Comparison of ENCODE assay signal across 8 mouse cellular contexts in genomic region chr1:168180622-168181441, GRCm38 (mm10).
A peak's percentile ranks its signal among the peaks of the same experiment; 100 is the strongest.
DNase-seq lines count a peak whose midpoint lies in the region; ATAC-seq and TF ChIP-seq lines count a peak whose summit lies in the region.

No protein-coding gene starts in this region.

- no peak for TF ChIP-seq CTCF in brain, embryonic 14.5 days (IDR thresholded peaks at IDR 0.05; ENCODE audit: borderline replicate concordance, extremely low read depth, insufficient read depth, insufficient read length)
- TF ChIP-seq CTCF in heart, postnatal 0 days (IDR thresholded peaks at IDR 0.05; ENCODE audit: low read depth), result no peak
- no peak for TF ChIP-seq CTCF in lung, postnatal 0 days (IDR thresholded peaks at IDR 0.05)

- H3K9me3 ChIP-seq in forebrain, embryonic 16.5 days (ENCODE audit: control insufficient read depth, low read length), result no peaks in the 10 kb centered on the region
- no peaks in the 10 kb centered on the region for H3K9me3 ChIP-seq in forebrain, embryonic 10.5 days
- H3K9me3 ChIP-seq in heart, postnatal 0 days (replicated peaks; ENCODE audit: control insufficient read depth, low read length), result no peaks in the 10 kb centered on the region
- H3K9me3 ChIP-seq in lung, postnatal 0 days (ENCODE audit: low read length), result no peaks in the 10 kb centered on the region

- H3K4me3 ChIP-seq in forebrain, embryonic 16.5 days (replicated peaks; ENCODE audit: low read length), result no peak overlapping the region
- no peak overlapping the region for H3K4me3 ChIP-seq in forebrain, embryonic 10.5 days
- H3K4me3 ChIP-seq in heart, postnatal 0 days (ENCODE audit: low read depth, low read length), result no peak overlapping the region
- H3K4me3 ChIP-seq in lung, postnatal 0 days (ENCODE audit: low read depth, low read length), result no peak overlapping the region

- H3K4me2 ChIP-seq in forebrain, embryonic 16.5 days (ENCODE audit: low read length), result no peak overlapping the region
- no peak overlapping the region for H3K4me2 ChIP-seq in heart, postnatal 0 days (ENCODE audit: low read depth, low read length)
- H3K4me2 ChIP-seq in lung, postnatal 0 days (replicated peaks; ENCODE audit: low read depth, low read length), result no peak overlapping the region

- no peak overlapping the region for H3K9ac ChIP-seq in forebrain, embryonic 16.5 days (replicated peaks; ENCODE audit: low read depth, low read length)
- H3K9ac ChIP-seq in heart, postnatal 0 days (replicated peaks; ENCODE audit: low read depth, low read length), result no peak overlapping the region
- H3K9ac ChIP-seq in lung, postnatal 0 days (replicated peaks; ENCODE audit: low read depth), result no peak overlapping the region

- ATAC-seq in forebrain, embryonic 16.5 days, result 0 out of 2 replicates have a peak, but pooled peaks have one; percentile 26
- peak; percentile 94 for ATAC-seq in heart, postnatal 0 days (ENCODE audit: insufficient read depth, low read depth)
- ATAC-seq in lung, postnatal 0 days, result peak; percentile 90

- H3K27ac ChIP-seq in forebrain, embryonic 16.5 days (ENCODE audit: low read length), result peak overlapping the region; percentile 2; the same call in 1 of the 2 replicates
- H3K27ac ChIP-seq in forebrain, embryonic 10.5 days, result no peak overlapping the region
- H3K27ac ChIP-seq in heart, postnatal 0 days (ENCODE audit: low read depth), result peak overlapping the region; percentile 78
- H3K27ac ChIP-seq in lung, postnatal 0 days (ENCODE audit: low read length), result peak overlapping the region; percentile 57; the same call in 1 of the 2 replicates

- TF ChIP-seq POLR2A in brain, embryonic 14.5 days (IDR thresholded peaks at IDR 0.05; ENCODE audit: borderline replicate concordance, extremely low read depth, insufficient read depth, insufficient read length, poor library complexity, severe bottlenecking), result no peak

- DNase-seq in forebrain, embryonic 10.5 days (ENCODE audit: extremely low spot score, low spot score), result no peak
- peak; percentile 43 for DNase-seq in brain, embryonic 14.5 days (ENCODE audit: low read depth)
- peak; percentile 91 for DNase-seq in heart, postnatal 0 days (ENCODE audit: low spot score)
- DNase-seq in lung, postnatal 0 days (ENCODE audit: low spot score), result peak; percentile 93
- DNase-seq in thymus, postnatal 14 days, result no peak
- no peak for DNase-seq in thymus, postnatal 4 days
- DNase-seq in adrenal gland, postnatal 36 days, result no peak

- peaks cover 22% of the 10 kb centered on the region for H3K36me3 ChIP-seq in forebrain, embryonic 16.5 days (ENCODE audit: control insufficient read depth, insufficient read depth)
- peaks cover 86% of the 10 kb centered on the region for H3K36me3 ChIP-seq in forebrain, embryonic 10.5 days (replicated peaks)
- peaks cover 18% of the 10 kb centered on the region for H3K36me3 ChIP-seq in heart, postnatal 0 days (replicated peaks; ENCODE audit: control insufficient read depth, insufficient read depth, low read length)
- H3K36me3 ChIP-seq in lung, postnatal 0 days (ENCODE audit: insufficient read depth, low read length), result 0 out of 2 replicates have a peak, but pooled peaks cover 9% of the 10 kb centered on the region

- peak; percentile 95 for TF ChIP-seq EP300 in heart, postnatal 0 days (IDR thresholded peaks at IDR 0.05; ENCODE audit: low read depth)
- peak; percentile 55 for TF ChIP-seq EP300 in lung, postnatal 0 days (IDR thresholded peaks at IDR 0.05)

- no peaks in the 10 kb centered on the region for H3K27me3 ChIP-seq in forebrain, embryonic 16.5 days (replicated peaks; ENCODE audit: control insufficient read depth, insufficient read depth, low read length)
- no peaks in the 10 kb centered on the region for H3K27me3 ChIP-seq in forebrain, embryonic 10.5 days (ENCODE audit: poor library complexity, severe bottlenecking)
- H3K27me3 ChIP-seq in heart, postnatal 0 days (ENCODE audit: control insufficient read depth, insufficient read depth, low read length), result no peaks in the 10 kb centered on the region
- no peaks in the 10 kb centered on the region for H3K27me3 ChIP-seq in lung, postnatal 0 days (replicated peaks; ENCODE audit: insufficient read depth, low read length)

- 82% methylated on average over 9 of the region's 9 CpGs for WGBS in forebrain, embryonic 16.5 days
- 92% methylated on average over 9 of the region's 9 CpGs for WGBS in forebrain, embryonic 10.5 days
- WGBS in heart, postnatal 0 days, result 23% methylated on average over 9 of the region's 9 CpGs
- WGBS in lung, postnatal 0 days, result 66% methylated on average over 9 of the region's 9 CpGs

- H3K4me1 ChIP-seq in forebrain, embryonic 16.5 days (replicated peaks; ENCODE audit: control insufficient read depth, insufficient read depth, low read length), result peaks cover 9% of the 10 kb centered on the region
- H3K4me1 ChIP-seq in forebrain, embryonic 10.5 days, result peaks cover 2% of the 10 kb centered on the region; the same call in 1 of the 2 replicates
- peaks cover 35% of the 10 kb centered on the region for H3K4me1 ChIP-seq in heart, postnatal 0 days (ENCODE audit: control insufficient read depth, insufficient read depth)
- H3K4me1 ChIP-seq in lung, postnatal 0 days (ENCODE audit: insufficient read depth, low read depth, low read length), result no peaks in the 10 kb centered on the region

Comparison
In these comparisons a context has a peak if more than half of its experiments do, and no peak if none do; other contexts are left out.
1. ATAC-seq: peak in every context shown above with its lines; median percentile 94 in heart, postnatal 0 days; 90 in lung, postnatal 0 days; 26 in forebrain, embryonic 16.5 days.
2. DNase-seq: peak in brain, embryonic 14.5 days (single experiment), heart, postnatal 0 days (single experiment) and lung, postnatal 0 days (single experiment); none in forebrain, embryonic 10.5 days (single experiment), thymus, postnatal 14 days (single experiment), thymus, postnatal 4 days (single experiment) and adrenal gland, postnatal 36 days (0 of 2).